Mouse (Mus musculus): ENCODE measurements at regions not wholly inside any gene's neighbourhood (a gene's known extent, or its start where the extent isn't known, plus 50 kb on each side); places are given as distances from the start of the nearest gene placed in this dataset.

DNA sequence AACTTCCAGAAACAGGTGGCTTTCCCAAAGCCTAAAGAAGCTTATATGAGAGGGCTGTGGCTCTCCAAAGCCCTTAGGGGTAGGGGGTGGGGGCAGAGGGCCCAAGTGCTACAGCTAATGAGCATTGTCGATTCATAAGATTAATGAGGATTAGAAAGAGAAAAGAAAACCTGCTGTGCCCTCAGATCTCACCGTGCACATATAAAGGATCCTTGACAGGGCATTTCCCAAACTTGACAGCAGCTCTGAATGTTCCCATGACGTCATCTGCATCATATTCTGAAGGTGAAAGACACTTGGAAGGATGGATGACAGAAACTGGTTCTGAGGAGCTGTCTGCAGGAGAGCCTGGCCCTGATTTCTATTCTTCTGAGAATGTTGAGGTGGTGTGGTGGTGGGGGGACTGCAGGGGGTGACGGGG is 292.4 kb downstream of the Matn1 start:
- no peak for TF ChIP-seq POLR2A (IDR thresholded peaks at IDR 0.05; ENCODE audit: low read depth, low read length)
- no peak for TF ChIP-seq KAT2A (IDR thresholded peaks at IDR 0.05; ENCODE audit: insufficient replicate concordance, low read length)
- TF ChIP-seq ZC3H11A (IDR thresholded peaks at IDR 0.05; ENCODE audit: low read depth, low read length), result no peak
- no peak for TF ChIP-seq SIN3A (IDR thresholded peaks at IDR 0.05; ENCODE audit: low read length)
- TF ChIP-seq PAX5 (IDR thresholded peaks at IDR 0.05; ENCODE audit: low read length), result no peak
- no peak for TF ChIP-seq CHD2 (IDR thresholded peaks at IDR 0.05; ENCODE audit: low read length)
- no peak for TF ChIP-seq BHLHE40 (IDR thresholded peaks at IDR 0.05; ENCODE audit: low read depth, low read length)
- no peak for TF ChIP-seq IRF4 (IDR thresholded peaks at IDR 0.05; ENCODE audit: low read depth, low read length)
- TF ChIP-seq GABPA (IDR thresholded peaks at IDR 0.05; ENCODE audit: insufficient replicate concordance, low read depth, low read length), result no peak
- no peak for TF ChIP-seq TCF12 (IDR thresholded peaks at IDR 0.05; ENCODE audit: low read depth, low read length)
- no peak for TF ChIP-seq MEF2A (IDR thresholded peaks at IDR 0.05; ENCODE audit: borderline replicate concordance, low read depth, low read length)
- no peak for TF ChIP-seq EP300 (IDR thresholded peaks at IDR 0.05; ENCODE audit: low read length)
- no peak for TF ChIP-seq UBTF (IDR thresholded peaks at IDR 0.05; ENCODE audit: low read depth, low read length)
- no peak for TF ChIP-seq MAZ (IDR thresholded peaks at IDR 0.05; ENCODE audit: low read depth, low read length)
- TF ChIP-seq MAX (IDR thresholded peaks at IDR 0.05; ENCODE audit: low read length), result no peak
- no peak for TF ChIP-seq RCOR1 (conservative IDR thresholded peaks at IDR 0.05; ENCODE audit: low read depth, low read length)
- dilution Hi-C loops (cut with MboI; ENCODE audit: extremely low pct_ligation_motif_present, extremely low pct_unique_long_range_greater_than_20kb, low sequenced_read_pairs) (no loop called here), in situ Hi-C loops (cut with MboI; ENCODE audit: low pct_ligation_motif_present, low pct_unique_long_range_greater_than_20kb, low sequenced_read_pairs) (no loop called here)
- H3K27ac ChIP-seq (ENCODE audit: insufficient read depth, low read depth), result no peak overlapping the region
- no peak overlapping the region for H3K4me2 ChIP-seq (ENCODE audit: insufficient read depth, low read depth, poor library complexity, severe bottlenecking)
- no peaks in the 10 kb centered on the region for H3K36me3 ChIP-seq (replicated peaks in 1 of 2; ENCODE audit: control insufficient read depth in 1 of 2, insufficient read depth in 1 of 2, low read length in 1 of 2)
- peaks cover 86% of the 10 kb centered on the region for H3K27me3 ChIP-seq (replicated peaks)
- H3K9ac ChIP-seq (ENCODE audit: insufficient read depth, low read depth), result no peak overlapping the region
- DNase-seq (ENCODE audit: extremely low read depth), result no peak
- no peaks in the 10 kb centered on the region for H3K9me3 ChIP-seq (replicated peaks; ENCODE audit: low read length)
- H3K79me2 ChIP-seq (replicated peaks; ENCODE audit: control insufficient read depth, extremely low read depth, insufficient read depth, poor library complexity, severe bottlenecking), result no peaks in the 10 kb centered on the region
- H3K4me3 ChIP-seq (replicated peaks in 1 of 3; ENCODE audit: low read depth in 2 of 3, low read length in 2 of 3, poor library complexity in 1 of 3), result no peak overlapping the region
- H3K4me1 ChIP-seq (ENCODE audit: control insufficient read depth in 1 of 2, insufficient read depth in 2 of 2), result no peaks in the 10 kb centered on the region

DNA sequence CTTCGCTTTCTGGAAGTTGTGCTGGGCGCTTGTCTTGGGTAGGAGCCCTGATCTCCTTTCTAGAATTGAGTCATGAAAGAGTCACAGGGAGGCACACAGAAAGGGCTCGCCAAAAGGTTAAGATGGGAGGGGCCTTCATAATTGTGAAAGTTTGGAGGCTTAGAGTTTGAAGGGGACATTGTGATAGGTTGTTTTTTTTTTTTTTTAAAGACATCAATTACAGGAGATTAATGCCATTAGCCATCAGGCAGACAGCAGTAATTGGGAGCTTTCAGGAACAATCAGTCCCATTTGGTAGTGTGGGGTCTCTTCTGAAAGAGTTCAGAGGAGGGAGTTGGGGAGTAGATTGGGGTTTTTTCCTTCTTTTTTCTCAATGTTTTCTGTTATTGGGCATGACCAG is 294.4 kb downstream of the Matn1 start:
- DNase-seq (ENCODE audit: extremely low read depth), result no peak
- no peaks in the 10 kb centered on the region for H3K9me3 ChIP-seq (replicated peaks; ENCODE audit: low read length)
- dilution Hi-C loops (cut with MboI; ENCODE audit: extremely low pct_ligation_motif_present, extremely low pct_unique_long_range_greater_than_20kb, low sequenced_read_pairs), result no loop called here
- no peak overlapping the region for H3K4me3 ChIP-seq (replicated peaks in 1 of 3; ENCODE audit: low read depth in 2 of 3, low read length in 2 of 3, poor library complexity in 1 of 3)
- H3K9ac ChIP-seq (ENCODE audit: insufficient read depth, low read depth), result no peak overlapping the region
- no peak overlapping the region for H3K27ac ChIP-seq (ENCODE audit: insufficient read depth, low read depth)
- no peaks in the 10 kb centered on the region for H3K36me3 ChIP-seq (replicated peaks in 1 of 2; ENCODE audit: control insufficient read depth in 1 of 2, insufficient read depth in 1 of 2, low read length in 1 of 2)
- TF ChIP-seq GABPA (IDR thresholded peaks at IDR 0.05; ENCODE audit: insufficient replicate concordance, low read depth, low read length) (no peak), PAX5 (IDR thresholded peaks at IDR 0.05; ENCODE audit: low read length) (no peak)
- H3K27me3 ChIP-seq (replicated peaks), result peaks cover 92% of the 10 kb centered on the region
- peaks cover 0 to 4% of the 10 kb centered on the region in 2 experiments; a peak in 1 of 4 replicates for H3K4me1 ChIP-seq (ENCODE audit: control insufficient read depth in 1 of 2, insufficient read depth in 2 of 2)
- H3K79me2 ChIP-seq (replicated peaks; ENCODE audit: control insufficient read depth, extremely low read depth, insufficient read depth, poor library complexity, severe bottlenecking), result no peaks in the 10 kb centered on the region
- in situ Hi-C loops (cut with MboI; ENCODE audit: low pct_ligation_motif_present, low pct_unique_long_range_greater_than_20kb, low sequenced_read_pairs), result no loop called here
- no peak overlapping the region for H3K4me2 ChIP-seq (ENCODE audit: insufficient read depth, low read depth, poor library complexity, severe bottlenecking)

Data from CH12.LX (cell line).